Mouse (Mus musculus) brain, embryonic 14.5 days (tissue): ENCODE data around the gene Nectin1. TPM values are rescaled to one million over a fixed set of nuclear protein-coding genes. Genes with fewer than 3 reads are reported as not detected.
A peak's percentile ranks its signal among the peaks of the same experiment; 100 is the strongest.

Experiments
- DNase-seq: peaks from one replicate; pipeline ENCODE4 v3.0.0-alpha.2; 2011; ENCODE audit warnings: low read depth
- CTCF ChIP-seq: fragments of 200-500 bp; IDR thresholded peaks from 2 replicates; pipeline ENCODE4 v1.5.1; 2012; ENCODE audit warnings: inconsistent platforms, mild to moderate bottlenecking, moderate library complexity, borderline replicate concordance; ENCODE audit not compliant: insufficient read depth, insufficient read length; ENCODE audit errors: extremely low read depth
- POLR2A ChIP-seq: fragments of 200-500 bp; IDR thresholded peaks from 2 replicates; pipeline ENCODE4 v1.6.1; 2012; ENCODE audit warnings: mild to moderate bottlenecking, inconsistent platforms, borderline replicate concordance; ENCODE audit not compliant: poor library complexity, insufficient read depth, insufficient read length, severe bottlenecking; ENCODE audit errors: extremely low read depth
- polyA plus RNA-seq: library from polyadenylated mRNA; depleted of rRNA; stranded (reverse); fragments of >200 nt; gene quantifications from 2 replicates; pipeline ENCODE4 v1.2.3, GENCODE M21; 2012; rRNA removed

The Nectin1 gene
- 14.4 and 31.1 TPM in 2 replicates for polyA plus RNA-seq

DNA sequence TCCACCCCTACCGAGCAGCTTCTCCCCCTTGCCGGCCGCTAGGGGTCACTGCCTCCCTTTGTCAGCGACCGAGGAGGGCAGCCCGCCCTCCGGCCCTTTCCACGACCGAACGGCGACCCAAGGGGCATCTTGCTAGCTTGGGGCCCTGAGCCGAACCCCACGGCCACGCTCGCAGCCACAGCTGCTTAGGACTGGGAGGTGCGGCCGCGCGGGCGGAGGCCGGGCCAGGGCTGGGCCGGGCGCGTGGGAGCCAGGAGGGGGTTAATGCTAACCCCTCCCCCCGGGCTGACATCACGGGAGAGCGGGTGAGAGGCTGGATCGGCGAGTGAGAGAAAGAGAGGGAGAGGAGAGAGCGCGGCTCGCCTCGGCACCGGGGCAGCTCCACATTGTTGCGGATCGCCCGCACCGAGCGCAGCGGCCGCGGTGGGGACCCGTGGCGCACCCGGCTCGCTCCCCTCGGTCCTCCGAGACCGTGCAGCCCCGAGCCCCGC lies at the start of gene Nectin1:
Gene Nectin1, plus strand, starts transcription at position 338 of the 491 bp plus-strand sequence.
- TF ChIP-seq CTCF (peak; percentile 83), POLR2A (peak; percentile 93)
- DNase-seq = peak; percentile 96

GRCm38 (mm10) chr9:43698080-43698712 lies 45.6 kb upstream of the Nectin1 start:
- peak; percentile 71 for DNase-seq
- TF ChIP-seq CTCF = no peak
- TF ChIP-seq POLR2A = no peak

DNA sequence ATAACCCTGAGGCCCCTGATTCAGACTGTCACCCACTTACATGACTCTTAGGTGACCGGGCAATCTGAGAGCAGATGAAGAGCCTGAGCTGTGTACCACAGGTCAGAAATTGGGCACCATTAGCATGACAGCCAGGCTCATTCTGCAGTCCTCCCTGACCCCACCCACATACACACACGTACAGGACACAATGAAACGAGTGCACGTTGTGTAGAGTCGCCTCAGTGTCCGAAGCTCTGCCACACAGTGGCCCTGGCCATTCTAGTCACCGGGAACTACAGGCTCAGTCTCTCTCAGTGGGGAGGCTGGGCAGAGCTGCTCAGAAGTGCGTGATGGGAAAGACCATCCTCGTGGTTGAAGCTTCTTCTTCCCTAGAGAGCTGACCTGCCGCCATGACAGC lies 44.9 kb upstream of the Nectin1 start:
- DNase-seq = no peak
- TF ChIP-seq POLR2A = no peak
- TF ChIP-seq CTCF = no peak

DNA sequence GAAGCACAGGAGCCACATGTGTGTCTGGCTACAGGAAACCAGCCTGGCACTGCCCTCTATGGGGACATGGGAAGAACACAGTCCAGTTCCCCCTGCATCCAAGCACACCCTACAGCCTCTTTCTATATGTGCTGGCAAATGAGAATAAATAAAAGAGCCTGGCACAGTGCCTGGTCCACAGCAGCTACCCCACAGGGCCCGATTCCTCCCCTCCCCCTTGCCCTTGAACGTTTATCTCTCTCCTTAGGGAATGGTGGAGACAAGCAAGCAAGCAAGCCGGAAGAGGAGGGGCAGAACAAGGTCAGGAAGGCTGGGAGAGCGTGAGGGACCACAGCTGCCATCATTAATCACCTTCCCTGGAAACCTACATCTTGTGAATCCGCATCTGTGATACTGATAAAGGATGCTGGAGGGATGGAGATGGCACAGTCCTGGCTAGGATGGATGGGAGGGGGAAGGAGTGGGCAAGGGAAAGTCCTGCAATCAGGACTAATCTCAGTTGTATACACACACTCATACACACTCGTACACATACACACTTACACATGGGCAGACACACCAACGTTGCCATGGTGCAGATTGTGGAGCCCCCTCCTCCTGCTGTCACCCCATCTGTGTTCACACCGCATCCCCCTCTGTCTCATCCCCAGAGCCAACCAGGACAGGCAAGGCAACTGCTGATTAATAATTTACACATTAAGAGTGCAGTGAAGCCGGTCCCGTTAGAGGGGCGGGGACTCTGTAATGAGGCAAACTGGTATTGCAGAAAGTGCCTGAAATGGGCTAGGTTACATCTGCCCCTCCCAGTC lies 44.2 kb upstream of the Nectin1 start:
- peak; percentile 91 for DNase-seq

GRCm38 (mm10) chr9:43700226-43700579 lies 43.6 kb upstream of the Nectin1 start:
- peak; percentile 92 for DNase-seq
- TF ChIP-seq POLR2A (no peak), CTCF (no peak)

More for the DNA sequence above, 44.2 kb upstream of the Nectin1 start:
- TF ChIP-seq CTCF = no peak; the same call in 1 of the 2 replicates
- TF ChIP-seq POLR2A = no peak

GRCm38 (mm10) chr9:43701748-43702147 lies 42.0 kb upstream of the Nectin1 start:
- no peak for TF ChIP-seq CTCF
- TF ChIP-seq POLR2A = no peak
- no peak for DNase-seq

GRCm38 (mm10) chr9:43707571-43707970 lies 36.2 kb upstream of the Nectin1 start:
- no peak for DNase-seq

DNA sequence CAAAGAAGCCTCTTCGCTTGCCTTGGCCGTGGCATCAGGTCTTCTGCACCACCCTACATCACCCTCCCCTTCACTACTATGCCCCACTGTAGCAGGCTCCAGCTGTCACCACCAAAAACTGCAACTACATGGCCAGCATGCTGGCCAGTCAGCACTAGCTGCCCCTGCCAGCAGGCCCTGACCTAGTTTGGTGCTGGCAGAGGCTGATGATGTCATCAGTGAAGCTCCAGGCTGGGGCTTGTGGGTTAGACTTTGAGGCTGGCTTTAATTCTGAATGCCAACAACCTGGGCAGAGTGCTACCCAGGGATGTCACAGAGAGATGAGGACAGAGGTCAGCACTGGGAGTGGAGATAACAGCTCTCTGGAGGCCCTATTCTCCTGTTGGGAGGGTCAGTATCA lies 35.1 kb upstream of the Nectin1 start:
- TF ChIP-seq CTCF (no peak), POLR2A (no peak)
- no peak for DNase-seq

More at GRCm38 (mm10) chr9:43707571-43707970, 36.2 kb upstream of the Nectin1 start:
- TF ChIP-seq POLR2A (no peak), CTCF (no peak)

- DNase-seq = no peak
- TF ChIP-seq POLR2A (no peak), CTCF (no peak)
Observed at GRCm38 (mm10) chr9:43713432-43713831, 30.4 kb upstream of the Nectin1 start.

GRCm38 (mm10) chr9:43719407-43719839 lies 24.4 kb upstream of the Nectin1 start:
- TF ChIP-seq POLR2A = no peak
- no peak for DNase-seq

DNA sequence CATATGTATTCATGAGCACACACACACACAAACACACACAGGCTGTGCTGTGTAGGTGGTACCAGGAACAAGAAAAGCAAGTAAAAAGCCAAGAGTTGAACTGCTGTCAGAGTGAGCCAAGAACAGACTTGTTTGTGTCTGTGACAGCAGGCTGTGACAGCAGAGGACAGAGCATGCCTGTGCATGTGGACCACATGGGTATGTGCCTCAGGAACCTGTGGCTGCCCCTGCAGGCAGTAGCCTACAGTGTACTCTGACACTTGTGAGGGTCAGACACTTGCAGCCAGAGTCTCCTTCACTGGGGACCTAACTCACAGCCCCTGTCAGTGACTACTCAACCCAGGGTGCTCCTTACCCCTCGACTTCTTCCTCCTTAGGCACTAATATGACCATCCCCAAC lies 23.7 kb upstream of the Nectin1 start:
- TF ChIP-seq POLR2A = no peak
- no peak for TF ChIP-seq CTCF
- no peak for DNase-seq
